Mouse (Mus musculus) neutrophil, adult 5-6 weeks (primary cell): ENCODE results near the gene Gm20388. TPM values are rescaled to one million over a fixed set of nuclear protein-coding genes. Genes with fewer than 3 reads are reported as not detected.

Experiments used
- ATAC-seq: fragments of 151-379, 151-347 bp; 2 replicates; pipeline ENCODE4 v1.8.0; 2017; ENCODE audit warnings: mild to moderate bottlenecking, moderate TSS enrichment; ENCODE audit not compliant: insufficient number of reproducible peaks, poor library complexity, low FRiP score, severe bottlenecking; ENCODE audit errors: extremely low read depth
- total RNA-seq: library from RNA; stranded (forward); fragments of 200-1000 nt; gene quantifications from 2 replicates; pipeline ENCODE4 v1.2.3, GENCODE M21; 2017

Gm20388 gene
- total RNA-seq, 1 experiment from 2014 or later, result 10.8 TPM

DNA sequence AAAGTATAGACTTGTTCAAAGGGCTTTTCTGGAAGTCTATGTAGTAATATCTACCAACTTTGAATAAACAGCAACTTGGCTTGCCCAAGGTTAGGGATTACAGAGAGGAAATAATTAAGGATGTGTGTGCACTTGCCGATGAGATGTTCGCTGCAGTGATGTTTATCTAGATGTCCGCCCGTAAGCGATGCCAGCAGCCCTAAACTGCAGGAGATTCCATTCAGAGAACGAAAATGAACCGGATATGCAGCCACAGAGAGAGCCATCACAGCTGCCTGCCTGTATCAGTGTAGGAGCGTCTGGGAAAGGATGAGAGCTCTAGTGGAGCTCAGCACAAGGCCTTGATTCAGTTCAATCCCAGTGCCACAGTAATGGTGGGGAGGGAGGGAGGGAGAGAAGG is 1125.0 kb downstream of the Gm20388 start:
- no peak for ATAC-seq

- ATAC-seq, result no peak
Measured at GRCm38 (mm10) chr8:121043719-121044440, 1133.2 kb downstream of the Gm20388 start.

DNA sequence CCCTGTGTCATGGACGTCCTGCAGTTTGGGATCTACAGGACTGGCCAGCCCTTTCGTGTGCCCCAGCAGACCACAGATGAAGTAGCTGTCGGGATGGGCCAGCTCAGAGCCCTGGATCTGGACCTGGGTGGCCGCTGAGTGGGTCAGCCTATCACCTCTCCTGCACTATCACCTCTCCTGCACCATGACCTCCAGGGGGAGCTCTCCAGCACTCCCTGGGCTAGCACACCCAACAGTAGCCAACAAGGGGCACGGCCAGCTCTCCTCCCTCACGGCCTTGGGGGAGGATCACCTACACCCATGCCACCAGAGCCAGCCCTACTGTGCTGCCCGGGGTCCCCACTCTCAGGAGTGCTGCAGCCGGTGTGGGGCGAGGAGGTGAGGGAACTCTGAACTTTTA is 1136.8 kb downstream of the Gm20388 start:
- ATAC-seq, result no peak

- no peak for ATAC-seq
Measured at GRCm38 (mm10) chr8:121058081-121058480, 1147.4 kb downstream of the Gm20388 start.

GRCm38 (mm10) chr8:121059098-121059497 is 1148.5 kb downstream of the Gm20388 start:
- no peak for ATAC-seq

DNA sequence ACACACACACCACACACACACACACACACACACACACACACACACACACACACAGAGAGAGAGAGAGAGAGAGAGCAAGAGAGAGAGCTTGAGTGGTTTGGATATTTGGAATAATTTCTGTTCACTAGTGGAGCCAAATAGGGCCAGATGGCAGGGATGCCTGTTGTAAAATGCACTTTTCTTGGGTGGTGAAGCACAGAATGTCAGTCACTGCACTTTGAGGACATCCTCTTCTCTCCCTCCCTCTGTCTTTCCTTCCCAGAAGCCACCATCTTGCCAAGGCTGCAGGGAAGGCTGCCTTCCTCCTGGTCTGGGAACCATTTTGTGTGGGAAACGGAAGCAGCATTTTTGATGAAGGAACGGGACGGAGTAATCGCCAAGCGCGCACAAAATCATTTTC is 1151.9 kb downstream of the Gm20388 start:
- no peak for ATAC-seq

GRCm38 (mm10) chr8:121063649-121064048 is 1153.0 kb downstream of the Gm20388 start:
- ATAC-seq, result no peak

DNA sequence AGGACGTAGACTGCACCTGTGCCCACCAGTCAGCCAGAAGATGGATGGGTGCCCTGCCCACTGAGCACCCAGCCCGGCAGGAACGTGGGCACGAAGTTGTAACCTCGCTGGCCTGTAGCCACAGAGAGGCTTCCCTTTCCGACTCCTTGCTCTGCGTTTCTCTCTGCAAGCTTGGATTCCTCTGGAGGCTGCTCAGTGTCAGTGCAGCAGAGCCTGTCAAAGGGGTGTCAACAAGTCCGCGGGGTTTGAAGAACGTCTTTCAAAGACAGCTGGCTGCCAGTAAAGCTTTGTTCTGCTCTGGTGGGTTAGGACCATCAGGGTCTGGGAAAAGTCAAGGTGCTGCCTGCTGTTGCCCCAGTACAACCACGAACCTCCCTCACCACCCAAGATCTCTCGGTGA is 1160.8 kb downstream of the Gm20388 start:
- no peak for ATAC-seq

DNA sequence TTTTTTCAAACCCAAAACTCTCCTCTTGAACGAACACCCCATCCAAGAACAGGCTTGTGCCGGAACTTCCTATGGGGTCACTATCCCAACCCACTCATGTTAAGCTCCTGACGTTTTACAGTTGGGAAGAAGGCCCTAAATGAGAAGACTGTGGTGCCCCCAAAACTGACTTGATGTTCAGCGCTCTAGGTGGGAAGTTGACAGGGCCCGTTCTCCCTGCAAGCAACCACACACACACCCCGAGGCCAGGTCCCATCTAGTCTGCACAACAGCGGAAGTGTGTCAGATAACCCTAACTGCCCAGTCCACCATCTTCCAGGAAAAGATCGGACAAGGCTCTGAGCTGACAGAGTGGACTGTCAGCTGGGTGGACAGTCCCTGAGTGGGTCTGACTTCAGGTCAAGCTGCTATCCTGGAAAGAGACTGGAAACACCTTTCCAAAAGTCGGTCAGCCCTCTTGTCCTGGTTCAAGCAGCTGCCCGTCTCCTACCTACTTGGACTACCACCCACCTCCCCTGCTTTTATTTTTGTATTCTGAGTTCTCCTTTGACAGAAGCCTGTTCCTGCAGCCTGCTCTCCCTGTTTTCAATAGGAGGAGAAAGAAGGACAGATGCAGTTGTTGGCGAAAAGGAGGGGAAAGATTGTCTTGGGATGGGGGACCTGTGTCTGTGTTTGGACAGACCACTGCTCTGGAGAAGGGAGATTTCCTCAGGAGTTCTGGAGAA is 1161.9 kb downstream of the Gm20388 start:
- ATAC-seq, result no peak

- ATAC-seq, result no peak
Measured at GRCm38 (mm10) chr8:121073174-121074107, 1162.8 kb downstream of the Gm20388 start.

DNA sequence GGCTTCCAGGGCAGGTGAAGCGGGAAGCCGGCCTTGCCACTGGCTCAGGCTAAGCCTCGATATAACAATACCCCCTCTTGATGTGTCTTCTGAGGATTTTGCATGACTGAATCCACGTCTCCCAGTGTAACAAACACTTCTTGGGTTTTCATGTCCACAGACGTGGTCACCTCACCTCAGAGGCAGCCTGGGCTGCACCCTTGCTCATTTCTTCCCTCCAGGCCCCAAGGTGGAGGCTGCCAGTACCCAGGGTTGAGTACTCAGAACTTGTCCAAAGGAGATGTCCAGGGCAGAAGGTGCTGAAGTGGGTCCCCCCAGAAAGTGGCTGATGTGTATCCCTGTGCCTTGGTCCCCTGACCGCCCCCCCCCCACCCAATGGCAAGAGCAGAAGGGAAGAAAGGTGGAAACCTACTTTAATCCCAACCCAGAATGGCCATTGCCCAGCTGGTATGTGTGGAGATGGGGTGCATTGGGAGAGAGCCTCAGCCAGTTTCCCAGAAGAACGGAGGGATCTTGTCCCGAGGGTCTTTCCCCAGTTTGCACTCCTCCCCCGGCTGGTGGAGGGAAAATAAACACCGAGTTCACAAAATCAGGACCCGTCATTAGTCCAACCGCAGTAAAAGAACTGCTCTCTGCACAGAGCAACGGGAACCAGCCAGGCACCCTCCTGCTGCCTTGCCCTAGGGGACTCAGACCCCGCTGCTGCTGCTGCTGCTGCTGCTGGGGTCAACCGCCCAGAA is 1163.6 kb downstream of the Gm20388 start:
- ATAC-seq, result no peak

GRCm38 (mm10) chr8:121074848-121075145 is 1164.2 kb downstream of the Gm20388 start:
- ATAC-seq, result no peak

DNA sequence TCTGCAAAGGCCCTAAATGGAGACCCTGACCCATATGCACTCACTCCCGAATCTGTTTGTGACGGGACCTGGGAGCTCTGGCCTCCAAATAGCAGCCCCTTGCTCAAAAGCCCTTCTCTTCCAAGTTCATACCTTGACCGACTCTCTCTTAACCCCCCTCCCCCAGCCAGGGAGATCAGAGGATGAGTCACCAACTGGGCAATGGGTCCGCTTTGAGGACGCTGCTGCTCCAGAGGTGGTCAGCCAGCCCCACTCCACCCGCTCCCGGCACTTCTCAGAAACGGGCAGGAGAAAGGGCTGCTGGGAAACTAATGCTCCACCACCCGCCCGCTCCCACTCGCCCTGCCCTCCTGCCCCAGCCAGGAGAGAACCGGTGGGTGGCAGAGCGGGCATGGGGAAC is 1165.3 kb downstream of the Gm20388 start:
- no peak for ATAC-seq

GRCm38 (mm10) chr8:121076555-121076954 is 1165.9 kb downstream of the Gm20388 start:
- no peak for ATAC-seq

DNA sequence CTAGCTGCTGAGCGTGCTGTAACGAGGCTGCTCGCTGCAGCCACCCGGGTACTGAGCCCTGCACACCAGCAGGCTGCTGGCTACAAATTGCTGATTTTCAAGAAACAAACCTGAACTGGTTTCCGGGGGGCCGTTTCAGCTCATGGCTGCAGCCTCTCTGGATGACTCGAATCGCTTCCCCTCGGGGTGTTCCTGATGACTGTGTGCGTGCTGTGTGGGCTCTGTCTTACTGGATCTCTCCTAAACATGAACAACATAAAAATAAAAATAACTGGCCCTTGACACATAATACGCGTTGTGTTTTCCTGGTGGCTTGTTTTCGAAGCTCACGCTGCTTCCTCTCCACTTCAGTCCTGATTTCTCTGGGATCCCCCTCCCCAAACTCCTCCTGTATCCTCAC is 1168.1 kb downstream of the Gm20388 start:
- ATAC-seq, result no peak

GRCm38 (mm10) chr8:121079201-121079600 is 1168.6 kb downstream of the Gm20388 start:
- ATAC-seq, result no peak

DNA sequence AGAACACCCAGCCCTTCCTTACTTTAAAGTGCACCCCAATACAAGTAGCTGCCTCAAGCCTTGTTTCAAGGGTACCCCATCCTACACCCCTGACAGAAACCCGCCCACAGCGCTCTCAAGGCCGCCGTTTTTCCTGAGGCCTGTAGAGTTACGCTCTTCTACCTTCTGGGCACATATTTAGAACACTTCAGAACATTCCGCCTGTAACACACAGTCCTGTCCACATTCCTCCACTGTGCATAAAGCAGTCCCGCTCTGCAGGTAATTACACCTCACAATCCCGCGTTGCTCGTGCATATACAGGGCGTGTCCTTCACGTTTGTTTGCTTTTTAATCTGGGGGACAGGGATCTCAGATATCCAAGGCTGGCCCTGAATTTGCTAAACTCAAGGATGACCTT is 1169.3 kb downstream of the Gm20388 start:
- no peak for ATAC-seq

- ATAC-seq, result no peak
Measured at GRCm38 (mm10) chr8:121080361-121081090, 1169.9 kb downstream of the Gm20388 start.
